Mouse (Mus musculus): Measurements from ENCODE around the gene Cbl.

Cbl gene

GRCm38 (mm10) chr9:44233802-44234478, at the start of gene Cbl:
TSS of gene Cbl (minus strand) at chr9:44234049.
- DNase-seq (ENCODE audit: low spot score in 2 of 2), result peak; percentile 95 to 98

GRCm38 (mm10) chr9:44283183-44283582, 49.3 kb upstream of the Cbl start:
- DNase-seq (ENCODE audit: low spot score in 2 of 2), result no peak

- DNase-seq (ENCODE audit: low spot score in 2 of 2), result no peak
Measured at GRCm38 (mm10) chr9:44269973-44270372, 36.1 kb upstream of the Cbl start.

- no peak for DNase-seq (ENCODE audit: low spot score in 2 of 2)
Measured at GRCm38 (mm10) chr9:44269077-44269476, 35.2 kb upstream of the Cbl start.

- DNase-seq (ENCODE audit: low spot score in 2 of 2), result peak in 1 of 2 experiments; percentile 26
Measured at GRCm38 (mm10) chr9:44268432-44268831, 34.6 kb upstream of the Cbl start, which contains the start of gene Nlrx1. TSS of gene Nlrx1 (minus strand) at chr9:44268599.

GRCm38 (mm10) chr9:44268027-44268360, 34.1 kb upstream of the Cbl start:
- DNase-seq (ENCODE audit: low spot score in 2 of 2), result peak; percentile 87

- DNase-seq (ENCODE audit: low spot score in 2 of 2), result no peak
Measured at GRCm38 (mm10) chr9:44267319-44268026, 33.6 kb upstream of the Cbl start.

- no peak for DNase-seq (ENCODE audit: low spot score in 2 of 2)
Measured at GRCm38 (mm10) chr9:44266478-44267226, 32.8 kb upstream of the Cbl start.

- no peak for DNase-seq (ENCODE audit: low spot score in 2 of 2)
Measured at GRCm38 (mm10) chr9:44261388-44261787, 27.5 kb upstream of the Cbl start.

- no peak for DNase-seq (ENCODE audit: low spot score in 2 of 2)
Measured at GRCm38 (mm10) chr9:44259014-44259413, 25.2 kb upstream of the Cbl start.

GRCm38 (mm10) chr9:44256213-44256612, 22.4 kb upstream of the Cbl start:
- no peak for DNase-seq (ENCODE audit: low spot score in 2 of 2)

GRCm38 (mm10) chr9:44255136-44255521, 21.3 kb upstream of the Cbl start:
- no peak for DNase-seq (ENCODE audit: low spot score in 2 of 2)

GRCm38 (mm10) chr9:44254508-44255135, 20.8 kb upstream of the Cbl start:
- no peak for DNase-seq (ENCODE audit: low spot score in 2 of 2)

- no peak for DNase-seq (ENCODE audit: low spot score in 2 of 2)
Measured at GRCm38 (mm10) chr9:44253441-44253840, 19.6 kb upstream of the Cbl start.

- DNase-seq (ENCODE audit: low spot score in 2 of 2), result no peak
Measured at GRCm38 (mm10) chr9:44251314-44251713, 17.5 kb upstream of the Cbl start, which contains the start of gene Pdzd3. TSS of gene Pdzd3 (minus strand) at chr9:44251471.

- no peak for DNase-seq (ENCODE audit: low spot score in 2 of 2)
Measured at GRCm38 (mm10) chr9:44250445-44250844, 16.6 kb upstream of the Cbl start.

GRCm38 (mm10) chr9:44249181-44250146, 15.6 kb upstream of the Cbl start:
- peak; percentile 25 to 45 for DNase-seq (ENCODE audit: low spot score in 2 of 2)

- no peak for DNase-seq (ENCODE audit: low spot score in 2 of 2)
Measured at GRCm38 (mm10) chr9:44247907-44248306, 14.1 kb upstream of the Cbl start.

GRCm38 (mm10) chr9:44243621-44244020, 9.8 kb upstream of the Cbl start:
- no peak for DNase-seq (ENCODE audit: low spot score in 2 of 2)

- DNase-seq (ENCODE audit: low spot score in 2 of 2), result no peak
Measured at GRCm38 (mm10) chr9:44241418-44241817, 7.6 kb upstream of the Cbl start.

- DNase-seq (ENCODE audit: low spot score in 2 of 2), result no peak
Measured at GRCm38 (mm10) chr9:44240911-44241310, 7.1 kb upstream of the Cbl start.

Data from urinary bladder, adult 18-20 months (tissue).